Mouse (Mus musculus): ENCODE results near the gene Kcnd3. TPM values are rescaled to one million over a fixed set of nuclear protein-coding genes. Genes with fewer than 3 reads are reported as not detected.
A peak's percentile ranks its signal among the peaks of the same experiment; 100 is the strongest.

Kcnd3 gene
- total and polyA plus RNA-seq, 3 experiments: 8.4 to 11.8 (median 9.0) TPM

DNA sequence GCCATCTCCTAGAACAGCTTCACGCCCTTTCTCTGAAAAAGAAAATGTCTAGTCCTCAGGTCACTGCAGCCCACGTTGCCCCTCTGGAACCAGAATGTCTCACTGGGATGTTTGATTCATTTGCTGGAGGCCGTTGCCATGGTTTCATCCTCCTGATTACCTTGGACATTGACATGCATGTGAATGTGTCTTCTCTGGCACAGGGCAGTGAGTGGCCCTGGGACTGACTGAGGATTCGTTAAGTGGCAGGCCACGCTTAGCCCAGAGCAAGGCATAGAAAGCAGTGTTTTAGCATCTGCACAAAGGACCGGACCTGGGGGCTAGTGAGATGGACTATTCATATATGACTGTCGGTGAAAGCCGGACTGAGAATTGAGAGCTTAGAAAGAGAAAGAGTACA, 116.3 kb downstream of the Kcnd3 start:
- TF ChIP-seq POLR2A (IDR thresholded peaks at IDR 0.05; ENCODE audit: insufficient read depth, low read depth, low read length): no peak
- TF ChIP-seq EP300 (IDR thresholded peaks at IDR 0.05; ENCODE audit: insufficient read depth, low read depth, low read length): no peak
- TF ChIP-seq CTCF (IDR thresholded peaks at IDR 0.05): no peak
- 87% methylated on average over 8 of the region's 8 CpGs for WGBS
- DNase-seq: no peak

GRCm38 (mm10) chr3:105568851-105569250, 116.7 kb downstream of the Kcnd3 start:
- TF ChIP-seq CTCF (IDR thresholded peaks at IDR 0.05): no peak
- TF ChIP-seq EP300 (IDR thresholded peaks at IDR 0.05; ENCODE audit: insufficient read depth, low read depth, low read length): no peak
- no peak for TF ChIP-seq POLR2A (IDR thresholded peaks at IDR 0.05; ENCODE audit: insufficient read depth, low read depth, low read length)
- no peak for DNase-seq
- H3K4me3 ChIP-seq: no peak overlapping the region
- H3K79me2 ChIP-seq (replicated peaks; ENCODE audit: control insufficient read depth, insufficient read depth, low read length): no peaks in the 10 kb centered on the region
- no peaks in the 10 kb centered on the region for H3K36me3 ChIP-seq (ENCODE audit: control insufficient read depth, insufficient read depth, low read length)
- no peak overlapping the region for H3K9ac ChIP-seq (ENCODE audit: low read depth, low read length)
- intact Hi-C loops (cut with DNase I): no loop called here
- no peaks in the 10 kb centered on the region for H3K27me3 ChIP-seq (ENCODE audit: control insufficient read depth, insufficient read depth, low read length)
- no peak overlapping the region for H3K27ac ChIP-seq
- 84% methylated on average over 9 of the region's 9 CpGs for WGBS
- H3K4me1 ChIP-seq (ENCODE audit: control insufficient read depth, insufficient read depth, low read length): no peaks in the 10 kb centered on the region

More for the DNA sequence above, 116.3 kb downstream of the Kcnd3 start:
- H3K4me3 ChIP-seq: no peak overlapping the region
- H3K27ac ChIP-seq: no peak overlapping the region
- no peaks in the 10 kb centered on the region for H3K36me3 ChIP-seq (ENCODE audit: control insufficient read depth, insufficient read depth, low read length)
- no peak overlapping the region for H3K9ac ChIP-seq (ENCODE audit: low read depth, low read length)
- no peaks in the 10 kb centered on the region for H3K4me1 ChIP-seq (ENCODE audit: control insufficient read depth, insufficient read depth, low read length)
- intact Hi-C loops (cut with DNase I): no loop called here
- H3K27me3 ChIP-seq (ENCODE audit: control insufficient read depth, insufficient read depth, low read length): no peaks in the 10 kb centered on the region
- no peaks in the 10 kb centered on the region for H3K79me2 ChIP-seq (replicated peaks; ENCODE audit: control insufficient read depth, insufficient read depth, low read length)

DNA sequence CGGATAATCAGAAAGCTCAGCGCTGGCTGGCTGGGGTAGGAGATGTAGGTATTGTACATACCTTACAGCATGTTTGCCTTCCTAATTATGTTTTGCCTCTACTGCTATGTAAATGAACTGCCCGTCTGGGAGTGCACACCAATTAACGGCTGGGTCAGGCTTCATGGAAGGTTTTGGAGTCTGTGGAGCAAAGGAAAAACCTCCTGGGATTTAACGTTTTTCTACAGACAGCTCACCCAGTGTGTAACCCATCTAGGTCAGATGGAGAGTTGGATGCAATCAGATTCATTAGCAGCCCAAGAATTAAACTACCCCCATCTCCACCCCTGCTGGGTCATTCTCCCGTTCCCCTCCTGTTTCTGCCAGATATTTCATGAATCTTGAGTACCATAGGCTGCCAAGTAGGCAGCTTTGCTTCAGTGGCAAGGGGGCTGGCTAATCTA, 117.2 kb downstream of the Kcnd3 start:
- H3K79me2 ChIP-seq (replicated peaks; ENCODE audit: control insufficient read depth, insufficient read depth, low read length): no peaks in the 10 kb centered on the region
- H3K9ac ChIP-seq (ENCODE audit: low read depth, low read length): no peak overlapping the region
- H3K27ac ChIP-seq: no peak overlapping the region
- DNase-seq: no peak
- 70% methylated on average over 6 of the region's 6 CpGs for WGBS
- H3K27me3 ChIP-seq (ENCODE audit: control insufficient read depth, insufficient read depth, low read length): no peaks in the 10 kb centered on the region
- intact Hi-C loops (cut with DNase I): no loop called here
- TF ChIP-seq CTCF (IDR thresholded peaks at IDR 0.05): no peak
- no peaks in the 10 kb centered on the region for H3K4me1 ChIP-seq (ENCODE audit: control insufficient read depth, insufficient read depth, low read length)
- no peak overlapping the region for H3K4me3 ChIP-seq
- no peaks in the 10 kb centered on the region for H3K36me3 ChIP-seq (ENCODE audit: control insufficient read depth, insufficient read depth, low read length)

DNA sequence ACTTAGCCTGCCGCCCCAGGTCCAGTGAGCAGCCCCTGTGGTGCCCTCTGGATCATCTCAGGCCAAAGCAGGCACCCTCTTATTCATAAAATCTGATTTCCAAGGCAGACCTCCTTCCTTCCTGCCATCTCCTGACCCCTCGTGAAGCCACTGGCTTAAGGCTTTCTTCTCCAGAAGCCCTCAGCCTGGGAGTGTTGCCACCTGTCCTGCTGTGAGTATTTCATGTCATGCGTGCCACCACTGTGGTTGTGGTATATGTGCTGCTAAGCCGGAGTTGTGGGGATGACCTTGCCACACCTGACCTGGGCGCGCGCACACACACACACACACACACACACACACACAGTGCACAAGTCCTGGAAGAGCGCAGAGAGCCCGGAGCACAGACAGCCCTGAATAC, 117.8 kb downstream of the Kcnd3 start:
- 82% methylated on average over 9 of the region's 9 CpGs for WGBS
- DNase-seq: no peak
- no peak overlapping the region for H3K4me3 ChIP-seq
- no peak overlapping the region for H3K27ac ChIP-seq
- H3K36me3 ChIP-seq (ENCODE audit: control insufficient read depth, insufficient read depth, low read length): no peaks in the 10 kb centered on the region
- H3K79me2 ChIP-seq (replicated peaks; ENCODE audit: control insufficient read depth, insufficient read depth, low read length): no peaks in the 10 kb centered on the region
- H3K4me1 ChIP-seq (ENCODE audit: control insufficient read depth, insufficient read depth, low read length): no peaks in the 10 kb centered on the region
- intact Hi-C loops (cut with DNase I): no loop called here
- H3K27me3 ChIP-seq (ENCODE audit: control insufficient read depth, insufficient read depth, low read length): no peaks in the 10 kb centered on the region
- TF ChIP-seq EP300 (IDR thresholded peaks at IDR 0.05; ENCODE audit: insufficient read depth, low read depth, low read length) (no peak), CTCF (IDR thresholded peaks at IDR 0.05) (no peak), POLR2A (IDR thresholded peaks at IDR 0.05; ENCODE audit: insufficient read depth, low read depth, low read length) (no peak)
- H3K9ac ChIP-seq (ENCODE audit: low read depth, low read length): no peak overlapping the region

- DNase-seq: no peak
- H3K27ac ChIP-seq: no peak overlapping the region
- no peak overlapping the region for H3K9ac ChIP-seq (ENCODE audit: low read depth, low read length)
- no peaks in the 10 kb centered on the region for H3K79me2 ChIP-seq (replicated peaks; ENCODE audit: control insufficient read depth, insufficient read depth, low read length)
- intact Hi-C loops (cut with DNase I): no loop called here
- H3K4me1 ChIP-seq (ENCODE audit: control insufficient read depth, insufficient read depth, low read length): no peaks in the 10 kb centered on the region
- no peak for TF ChIP-seq EP300 (IDR thresholded peaks at IDR 0.05; ENCODE audit: insufficient read depth, low read depth, low read length)
- no peak for TF ChIP-seq CTCF (IDR thresholded peaks at IDR 0.05)
- TF ChIP-seq POLR2A (IDR thresholded peaks at IDR 0.05; ENCODE audit: insufficient read depth, low read depth, low read length): no peak
- WGBS: 49% methylated on average over 3 of the region's 3 CpGs
- H3K36me3 ChIP-seq (ENCODE audit: control insufficient read depth, insufficient read depth, low read length): no peaks in the 10 kb centered on the region
- H3K27me3 ChIP-seq (ENCODE audit: control insufficient read depth, insufficient read depth, low read length): no peaks in the 10 kb centered on the region
- no peak overlapping the region for H3K4me3 ChIP-seq
Measured at GRCm38 (mm10) chr3:105570818-105571217, 118.7 kb downstream of the Kcnd3 start.

DNA sequence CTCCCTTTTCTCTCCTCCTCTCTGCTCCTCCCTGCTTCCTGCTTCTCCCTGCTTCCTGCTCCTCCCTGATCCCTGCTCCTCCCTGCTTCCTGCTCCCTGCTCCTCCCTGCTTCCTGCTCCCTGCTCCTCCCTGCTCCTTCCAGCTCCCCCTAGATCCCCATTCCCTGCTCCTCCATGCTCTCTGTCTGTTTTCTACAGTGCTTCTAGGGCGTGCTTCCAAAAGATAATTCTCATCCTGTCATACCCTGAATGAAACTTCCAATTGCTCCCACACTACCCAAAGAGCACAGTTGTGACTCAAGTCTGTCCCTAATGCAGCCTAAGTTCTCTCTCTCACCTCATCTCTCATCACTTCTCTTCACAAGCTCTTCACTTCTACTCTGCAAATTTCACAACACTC, 119.8 kb downstream of the Kcnd3 start:
- H3K9ac ChIP-seq (ENCODE audit: low read depth, low read length): no peak overlapping the region
- WGBS: 42% methylated on average over 1 of the region's 1 CpGs
- H3K4me1 ChIP-seq (ENCODE audit: control insufficient read depth, insufficient read depth, low read length): no peaks in the 10 kb centered on the region
- no peaks in the 10 kb centered on the region for H3K79me2 ChIP-seq (replicated peaks; ENCODE audit: control insufficient read depth, insufficient read depth, low read length)
- peak in 1 of 2 experiments; percentile 5 for DNase-seq
- no peak overlapping the region for H3K4me3 ChIP-seq
- no peaks in the 10 kb centered on the region for H3K36me3 ChIP-seq (ENCODE audit: control insufficient read depth, insufficient read depth, low read length)
- H3K27me3 ChIP-seq (ENCODE audit: control insufficient read depth, insufficient read depth, low read length): no peaks in the 10 kb centered on the region
- intact Hi-C loops (cut with DNase I): no loop called here
- no peak for TF ChIP-seq POLR2A (IDR thresholded peaks at IDR 0.05; ENCODE audit: insufficient read depth, low read depth, low read length)
- TF ChIP-seq CTCF (IDR thresholded peaks at IDR 0.05): no peak
- TF ChIP-seq EP300 (IDR thresholded peaks at IDR 0.05; ENCODE audit: insufficient read depth, low read depth, low read length): no peak
- no peak overlapping the region for H3K27ac ChIP-seq

All from heart, adult 2 months (tissue).